Mouse (Mus musculus) heart, embryonic 14.5 days (tissue): ENCODE results near the gene Stard7. TPM values are rescaled to one million over a fixed set of nuclear protein-coding genes. Genes with fewer than 3 reads are reported as not detected.

Source experiments
- ATAC-seq: fragments of 200-750 bp; cut with Nextera tagmentation; 2 replicates; pipeline ENCODE4 v1.8.0; 2017; ENCODE audit warnings: low read depth, moderate TSS enrichment; ENCODE audit not compliant: insufficient number of reproducible peaks, insufficient read depth, low FRiP score
- H3K27ac ChIP-seq, 2 experiments: fragments of 200-500 bp in 1 of 2; fragments of 300-500 bp in 1 of 2; sonication (generic) in 1 of 2; replicated peaks in 1 of 2; 2 replicates each; pipeline ENCODE4 v1.5.1; 2012 to 2014; ENCODE audit warnings: low read depth in 2 of 2, low read length in 2 of 2, control low read depth in 1 of 2, mild to moderate bottlenecking in 1 of 2, mixed read lengths in 1 of 2; ENCODE audit not compliant: control insufficient read depth in 1 of 2, insufficient read depth in 1 of 2
- H3K27me3 ChIP-seq: fragments of 300-500 bp; sonication (generic); 2 replicates; pipeline ENCODE4 v1.6.1; 2014; ENCODE audit warnings: mild to moderate bottlenecking, low read length, control low read depth; ENCODE audit not compliant: control insufficient read depth, insufficient read depth
- H3K36me3 ChIP-seq: fragments of 300-500 bp; sonication (generic); 2 replicates; pipeline ENCODE4 v1.6.1; 2014; ENCODE audit warnings: mild to moderate bottlenecking, control low read depth, low read length, mixed read lengths; ENCODE audit not compliant: control insufficient read depth, insufficient read depth
- H3K4me1 ChIP-seq, 2 experiments: fragments of 200-500 bp in 1 of 2; fragments of 300-500 bp in 1 of 2; sonication (generic) in 1 of 2; 2 replicates each; pipeline ENCODE4 v1.6.1; 2012 to 2014; ENCODE audit warnings: low read length in 2 of 2, control low read depth in 1 of 2, mixed read lengths in 1 of 2; ENCODE audit not compliant: control insufficient read depth in 2 of 2, insufficient read depth in 2 of 2
- H3K4me2 ChIP-seq: fragments of 300-500 bp; sonication (generic); 2 replicates; pipeline ENCODE4 v1.6.1; 2014; ENCODE audit warnings: mild to moderate bottlenecking, low read length
- H3K4me3 ChIP-seq, 2 experiments: fragments of 200-500 bp in 1 of 2; fragments of 300-500 bp in 1 of 2; sonication (generic) in 1 of 2; 2 replicates each; pipeline ENCODE4 v1.5.1; 2012 to 2014; ENCODE audit warnings: low read length in 2 of 2, mild to moderate bottlenecking in 2 of 2, control low read depth in 1 of 2, low read depth in 1 of 2, moderate library complexity in 1 of 2; ENCODE audit not compliant: control insufficient read depth in 1 of 2, insufficient read depth in 1 of 2
- H3K9ac ChIP-seq: fragments of 300-500 bp; sonication (generic); 2 replicates; pipeline ENCODE4 v1.6.1; 2014; ENCODE audit warnings: mild to moderate bottlenecking, low read length
- H3K9me3 ChIP-seq: fragments of 300-500 bp; sonication (generic); 2 replicates; pipeline ENCODE4 v1.6.1; 2016; ENCODE audit warnings: low read length, control low read depth; ENCODE audit not compliant: control insufficient read depth
- WGBS: fragments of 180-500 bp; shearing (Covaris S2); extraction: QIAGEN DNeasy Blood & Tissue Kit; methylation state at CpG from one replicate; pipeline ENCODE4 v1.1.7; 2014; 5-methylcytosine and 5-hydroxymethylcytosine counted together
- polyA plus RNA-seq: library from polyadenylated mRNA; unstranded; fragments of >200 nt; fragmentation: Nextera tagmentation; extraction: Ambion mirVana; gene quantifications from 2 replicates; pipeline ENCODE4 v1.2.1, GENCODE M21; 2014

Gene Stard7
- polyA plus RNA-seq, 1 experiment from 2014 or later = 128 TPM

- Histone ChIP-seq H3K4me2 (peak within 1 kb of the TSS; percentile 96), H3K27ac (peak within 1 kb of the TSS; percentile 23 to 45), H3K9ac (peak within 1 kb of the TSS; percentile 75), H3K4me3 (peak within 1 kb of the TSS; percentile 56 to 66), H3K27me3 (peaks cover 8% of the 10 kb centered on the region; the same call in 1 of the 2 replicates), H3K4me1 (peaks cover 25 to 35% of the 10 kb centered on the region in 2 experiments), H3K9me3 (no peaks in the 10 kb centered on the region), H3K36me3 (no peaks in the 10 kb centered on the region)
- 0% methylated on average over 40 of the region's 76 CpGs for WGBS
- ATAC-seq = peak; percentile 87
These were observed 65.9 kb downstream of the Stard7 start, which contains the start of gene Dusp2 for GRCm38 (mm10) chr2:127335767-127336496. Gene Dusp2 (plus strand): TSS chr2:127336159.

DNA sequence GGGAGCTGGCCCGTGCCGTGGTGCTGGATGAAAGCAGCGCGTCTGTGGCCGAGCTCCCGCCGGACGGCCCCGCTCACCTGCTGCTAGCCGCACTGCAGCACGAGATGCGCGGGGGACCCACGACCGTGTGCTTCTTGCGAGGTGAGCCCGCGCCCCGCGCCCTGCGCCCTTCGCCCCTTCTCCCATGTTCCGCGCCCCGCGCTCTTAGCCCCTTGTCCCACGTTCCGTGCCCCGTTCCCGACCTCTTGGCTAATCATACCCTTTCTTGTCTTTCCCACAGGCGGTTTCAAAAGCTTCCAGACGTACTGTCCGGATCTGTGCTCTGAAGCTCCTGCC is 66.4 kb downstream of the Stard7 start:
- H3K27me3 ChIP-seq = peaks cover 8% of the 10 kb centered on the region; the same call in 1 of the 2 replicates
- peak overlapping the region; percentile 96 for H3K4me2 ChIP-seq
- peaks cover 25 to 35% of the 10 kb centered on the region in 2 experiments for H3K4me1 ChIP-seq
- H3K27ac ChIP-seq = peak overlapping the region; percentile 2 to 45; a peak in 3 of 4 replicates
- ATAC-seq = no peak
- H3K36me3 ChIP-seq = no peaks in the 10 kb centered on the region
- no peaks in the 10 kb centered on the region for H3K9me3 ChIP-seq
- WGBS = 4% methylated on average over 33 of the region's 33 CpGs
- H3K9ac ChIP-seq = peak overlapping the region; percentile 75
- peak overlapping the region; percentile 56 to 66 for H3K4me3 ChIP-seq

DNA sequence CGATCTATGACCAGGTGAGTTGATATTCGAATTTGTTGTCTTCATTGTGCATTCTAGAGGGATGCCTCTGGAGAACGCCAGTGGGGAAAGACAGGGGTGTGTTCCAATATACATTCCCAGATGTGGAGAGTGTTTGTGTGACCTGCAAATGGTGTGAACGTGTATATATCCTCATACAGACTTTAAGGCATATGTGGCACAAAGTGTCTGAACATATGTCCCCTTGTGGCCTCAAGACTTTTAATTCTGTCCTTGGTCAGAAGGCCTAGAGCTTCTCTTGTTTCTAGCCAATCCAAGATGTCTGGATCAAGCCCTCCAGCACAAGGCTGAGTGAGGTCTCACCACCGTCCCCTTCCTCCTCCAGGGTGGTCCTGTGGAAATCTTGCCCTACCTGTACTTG is 66.9 kb downstream of the Stard7 start:
- H3K9me3 ChIP-seq = no peaks in the 10 kb centered on the region
- no peaks in the 10 kb centered on the region for H3K36me3 ChIP-seq
- 32% methylated on average over 5 of the region's 5 CpGs for WGBS
- peaks cover 8% of the 10 kb centered on the region; the same call in 1 of the 2 replicates for H3K27me3 ChIP-seq
- ATAC-seq = no peak
- H3K4me2 ChIP-seq = peak overlapping the region; percentile 96
- peak overlapping the region in 1 of 2 experiments; percentile 45; a peak in 1 of 4 replicates for H3K27ac ChIP-seq
- H3K4me1 ChIP-seq = peaks cover 25 to 35% of the 10 kb centered on the region in 2 experiments
- H3K9ac ChIP-seq = peak overlapping the region; percentile 75
- H3K4me3 ChIP-seq = peak overlapping the region; percentile 56 to 66

DNA sequence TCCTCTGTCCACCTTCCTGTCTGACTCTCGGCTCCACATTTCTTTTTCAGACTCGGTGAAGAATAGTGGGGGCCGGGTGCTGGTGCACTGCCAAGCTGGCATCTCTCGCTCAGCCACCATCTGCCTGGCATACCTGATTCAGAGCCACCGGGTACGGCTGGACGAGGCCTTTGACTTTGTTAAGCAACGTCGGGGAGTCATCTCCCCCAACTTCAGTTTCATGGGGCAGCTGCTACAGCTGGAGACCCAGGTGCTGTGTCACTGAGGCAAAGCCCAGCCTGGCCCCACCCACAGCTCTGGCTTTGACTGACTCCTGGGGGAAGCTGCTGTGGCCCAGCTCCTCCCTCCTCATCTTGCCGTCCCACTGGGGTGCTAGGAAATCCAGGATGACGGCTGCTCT is 67.5 kb downstream of the Stard7 start:
- WGBS = 56% methylated on average over 11 of the region's 11 CpGs
- Histone ChIP-seq H3K4me1 (peaks cover 25 to 35% of the 10 kb centered on the region in 2 experiments), H3K9me3 (no peaks in the 10 kb centered on the region), H3K9ac (peak overlapping the region; percentile 75; the same call in 1 of the 2 replicates), H3K4me3 (peak overlapping the region; percentile 56 to 66), H3K27ac (no peak overlapping the region), H3K4me2 (peak overlapping the region; percentile 96), H3K36me3 (no peaks in the 10 kb centered on the region), H3K27me3 (peaks cover 8% of the 10 kb centered on the region; the same call in 1 of the 2 replicates)
- ATAC-seq = no peak

DNA sequence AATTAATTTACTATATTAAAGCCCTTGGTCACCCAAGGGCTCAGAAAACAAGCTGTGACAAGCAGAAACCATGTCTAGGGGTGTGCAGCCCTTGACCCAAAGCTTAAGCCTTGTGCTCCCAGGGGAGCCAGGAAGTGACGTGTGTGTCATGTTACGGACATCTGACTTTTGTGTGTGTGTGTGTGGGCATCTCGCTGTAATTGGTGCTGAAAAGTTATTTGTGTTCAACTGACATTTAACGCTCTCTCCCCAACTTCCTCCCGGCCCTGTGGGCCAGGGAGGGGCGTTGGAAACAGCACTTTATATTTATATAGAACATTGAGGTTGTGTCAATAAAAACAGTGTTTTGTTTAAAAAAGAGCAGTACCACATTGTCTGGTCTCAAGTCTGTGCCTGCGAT is 68.0 kb downstream of the Stard7 start:
- no peak overlapping the region for H3K9ac ChIP-seq
- H3K27ac ChIP-seq = no peak overlapping the region
- peaks cover 21 to 31% of the 10 kb centered on the region in 2 experiments for H3K4me1 ChIP-seq
- WGBS = 62% methylated on average over 7 of the region's 7 CpGs
- no peak for ATAC-seq
- peak overlapping the region; percentile 96 for H3K4me2 ChIP-seq
- H3K4me3 ChIP-seq = peak overlapping the region; percentile 21 to 66; a peak in 2 of 4 replicates
- H3K27me3 ChIP-seq = peaks cover 8% of the 10 kb centered on the region; the same call in 1 of the 2 replicates
- no peaks in the 10 kb centered on the region for H3K9me3 ChIP-seq
- H3K36me3 ChIP-seq = no peaks in the 10 kb centered on the region

GRCm38 (mm10) chr2:127338416-127338815 is 68.4 kb downstream of the Stard7 start, which contains the start of gene Astl:
Gene Astl (plus strand): TSS chr2:127338639.
- peak within 1 kb of the TSS; percentile 96 for H3K4me2 ChIP-seq
- H3K27ac ChIP-seq = no peak within 1 kb of the TSS
- H3K4me3 ChIP-seq = peak within 1 kb of the TSS; percentile 56 to 66
- H3K9me3 ChIP-seq = no peaks in the 10 kb centered on the region
- H3K36me3 ChIP-seq = no peaks in the 10 kb centered on the region
- ATAC-seq = no peak
- WGBS = 76% methylated on average over 4 of the region's 4 CpGs
- H3K4me1 ChIP-seq = peaks cover 16 to 27% of the 10 kb centered on the region in 2 experiments
- H3K27me3 ChIP-seq = peaks cover 10% of the 10 kb centered on the region; the same call in 1 of the 2 replicates
- H3K9ac ChIP-seq = peak within 1 kb of the TSS; percentile 75; the same call in 1 of the 2 replicates

DNA sequence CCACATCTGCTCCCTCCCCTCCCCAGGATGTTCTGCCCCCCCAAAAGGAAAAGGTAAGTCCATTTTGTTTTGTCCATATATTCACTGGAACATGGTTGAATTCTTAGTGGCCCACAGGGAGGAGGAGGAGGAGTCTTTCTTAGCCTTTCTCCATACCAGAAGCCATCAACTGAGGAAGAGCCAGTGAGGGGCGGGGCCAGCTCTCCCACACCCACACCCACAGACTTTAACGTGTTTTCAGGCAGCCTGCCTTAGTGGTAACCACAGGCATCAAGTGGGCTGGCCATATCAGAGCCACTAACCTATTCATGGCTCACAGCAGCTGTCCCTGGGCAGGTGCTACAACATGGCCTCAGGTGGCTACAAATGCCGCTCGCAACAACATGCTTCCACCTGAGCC is 68.8 kb downstream of the Stard7 start:
- Histone ChIP-seq H3K9me3 (no peaks in the 10 kb centered on the region), H3K4me2 (no peak overlapping the region), H3K27me3 (peaks cover 10% of the 10 kb centered on the region; the same call in 1 of the 2 replicates), H3K27ac (no peak overlapping the region), H3K36me3 (no peaks in the 10 kb centered on the region), H3K4me3 (no peak overlapping the region), H3K9ac (no peak overlapping the region), H3K4me1 (peaks cover 14 to 22% of the 10 kb centered on the region in 2 experiments)
- 67% methylated on average over 4 of the region's 4 CpGs for WGBS
- no peak for ATAC-seq
